In the genomic region with DNA sequence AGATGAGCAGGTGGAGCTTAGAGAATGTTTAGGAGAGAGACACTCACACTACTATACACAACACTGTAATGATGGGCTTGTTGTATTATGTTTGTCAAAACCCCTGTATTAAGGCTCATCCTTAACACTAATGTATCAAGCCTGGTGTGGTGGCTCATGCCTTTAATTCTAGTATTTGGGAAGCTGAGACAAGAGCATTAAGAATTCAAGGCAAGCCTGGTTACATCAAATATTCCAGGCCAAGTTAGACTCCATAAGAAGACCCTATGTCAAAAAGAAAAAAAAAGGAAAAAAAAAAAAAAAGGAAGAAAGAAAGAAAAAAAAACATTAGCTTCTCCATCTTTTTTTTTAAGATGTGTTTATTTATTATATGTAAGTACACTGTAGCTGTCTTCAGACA, we compare ENCODE assay signal across 21 mouse cellular contexts. TPM values are rescaled to one million over a fixed set of nuclear protein-coding genes. Genes with fewer than 3 reads are reported as not detected.
"Had no signal": no experiment of that assay in that cellular context is flagged by ENCODE, and none has a peak within 500 bp of the region (broad histone marks: within the 10 kb centered on the region; RNA-seq: fewer than 3 reads in every experiment).

No protein-coding gene starts in this region.

- H3K9me3 ChIP-seq: liver, embryonic 13.5 days; liver, embryonic 15.5 days; lung, embryonic 15.5 days; midbrain, embryonic 10.5 days; midbrain, embryonic 12.5 days; midbrain, embryonic 15.5 days; neural tube, embryonic 12.5 days had no signal

- H3K4me3 ChIP-seq: liver, embryonic 13.5 days; liver, embryonic 15.5 days; lung, embryonic 15.5 days; midbrain, embryonic 10.5 days; midbrain, embryonic 12.5 days; midbrain, embryonic 15.5 days; neural tube, embryonic 12.5 days had no signal

- H3K36me3 ChIP-seq: liver, embryonic 15.5 days; lung, embryonic 15.5 days; midbrain, embryonic 10.5 days; midbrain, embryonic 12.5 days; midbrain, embryonic 15.5 days; neural tube, embryonic 12.5 days had no signal

- H3K9ac ChIP-seq: liver, embryonic 13.5 days; liver, embryonic 15.5 days; liver, postnatal 0 days; lung, embryonic 15.5 days; midbrain, embryonic 12.5 days; midbrain, embryonic 15.5 days; neural tube, embryonic 12.5 days had no signal

- H3K27ac ChIP-seq: liver, embryonic 13.5 days; liver, embryonic 15.5 days; lung, embryonic 15.5 days; midbrain, embryonic 10.5 days; midbrain, embryonic 12.5 days; midbrain, embryonic 15.5 days; neural tube, embryonic 12.5 days had no signal

- H3K4me2 ChIP-seq: liver, embryonic 13.5 days; liver, embryonic 15.5 days; lung, embryonic 15.5 days; midbrain, embryonic 12.5 days; midbrain, embryonic 15.5 days; neural tube, embryonic 12.5 days had no signal

- H3K27me3 ChIP-seq: liver, embryonic 13.5 days; liver, embryonic 15.5 days; lung, embryonic 15.5 days; midbrain, embryonic 12.5 days; midbrain, embryonic 15.5 days; neural tube, embryonic 12.5 days had no signal

- DNase-seq: liver, embryonic 13.5 days; liver, postnatal 0 days; lung, adult 2 months; lung, postnatal 14 days; lung, postnatal 36 days; right cerebral cortex, postnatal 14 days; right cerebral cortex, postnatal 4 days; spleen, adult 18-20 months; thymus, adult 18-20 months; thymus, postnatal 14 days; thymus, postnatal 36 days had no signal

- ATAC-seq: liver, postnatal 0 days; lung, postnatal 0 days; midbrain, embryonic 15.5 days had no signal

RNA-seq across cellular contexts. Expression of a gene that starts 20.6 kb away (rescaled TPM):
- total RNA-seq: monocyte, adult 5-6 weeks had no signal
- polyA plus RNA-seq: midbrain, embryonic 12.5 days had no signal

RNA-seq across cellular contexts. Expression of a gene that starts 48.5 kb away (rescaled TPM):
- total RNA-seq: monocyte, adult 5-6 weeks had no signal
- polyA plus RNA-seq: liver, embryonic 13.5 days; lung, embryonic 15.5 days; midbrain, embryonic 10.5 days; stomach, embryonic 14.5 days; stomach, embryonic 16.5 days had no signal
